Mouse (Mus musculus): ENCODE measurements around the gene Pyroxd2.
"Not testable (repeated sequence)": the region's sequence is repeated elsewhere in the genome, so short reads cannot be mapped to it uniquely, and the experiment has no call there.

- not testable (repeated sequence) for TF ChIP-seq CTCF (IDR thresholded peaks at IDR 0.05; ENCODE audit: extremely low read depth, insufficient read depth, insufficient read length, insufficient replicate concordance); POLR2A (IDR thresholded peaks at IDR 0.05; ENCODE audit: low read depth, low read length)
Observed at GRCm38 (mm10) chr19:42780156-42780538, 27.6 kb upstream of the Pyroxd2 start.

All from spleen, adult 2 months (tissue).